Mouse (Mus musculus) frontal cortex, postnatal 36 days (tissue): Measurements from ENCODE around the gene Gm15056.

Source experiments
- DNase-seq, 2 experiments: peaks; one replicate each; pipeline ENCODE4 v3.0.0; 2022; ENCODE audit warnings: low spot score in 2 of 2

The Gm15056 gene

GRCm38 (mm10) chr8:20902527-20902926 is at the start of gene Gm15056:
TSS of gene Gm15056 (minus strand) at chr8:20902627.
- no peak for DNase-seq

- DNase-seq = no peak
Observed at GRCm38 (mm10) chr8:20944610-20945009, 42.2 kb upstream of the Gm15056 start, which contains the start of gene AY761185. TSS of gene AY761185 (minus strand) at chr8:20944710.

- DNase-seq = no peak
Observed at GRCm38 (mm10) chr8:20921971-20922370, 19.5 kb upstream of the Gm15056 start, which contains the start of gene Gm6040. TSS of gene Gm6040 (minus strand) at chr8:20922071.

GRCm38 (mm10) chr8:20912288-20912687 is 9.9 kb upstream of the Gm15056 start:
- no peak for DNase-seq

- DNase-seq = no peak
Observed at GRCm38 (mm10) chr8:20908256-20908655, 5.8 kb upstream of the Gm15056 start.

- DNase-seq = no peak
Observed at GRCm38 (mm10) chr8:20907119-20907518, 4.7 kb upstream of the Gm15056 start.

GRCm38 (mm10) chr8:20892369-20892768 is 10.1 kb downstream of the Gm15056 start, which contains the start of gene Defb33:
TSS of gene Defb33 (plus strand) at chr8:20892669.
- DNase-seq = no peak

- no peak for DNase-seq
Observed at GRCm38 (mm10) chr8:20874608-20875007, 27.8 kb downstream of the Gm15056 start.
